Mouse (Mus musculus) gastrocnemius, adult 18-20 months (tissue): ENCODE data around the gene Tnpo2. TPM values are rescaled to one million over a fixed set of nuclear protein-coding genes. Genes with fewer than 3 reads are reported as not detected.
"Not testable (repeated sequence)": the region's sequence is repeated elsewhere in the genome, so short reads cannot be mapped to it uniquely, and the experiment has no call there.

ENCODE experiments used
- DNase-seq: peaks from one replicate; pipeline ENCODE4 v3.0.0; 2021; ENCODE audit warnings: low spot score
- total RNA-seq, 2 experiments: library from RNA; stranded (reverse); gene quantifications; 2 replicates each; pipeline ENCODE4 v1.2.3; 2021

The Tnpo2 gene
- total RNA-seq, 2 experiments from 2014 or later, result 27.6 to 35.4 TPM

GRCm38 (mm10) chr8:85071514-85072281, 35.0 kb downstream of the Tnpo2 start, which contains the start of gene Dhps:
TSS of gene Dhps (plus strand) at chr8:85071757.
- DNase-seq, result peak; percentile 93

DNA sequence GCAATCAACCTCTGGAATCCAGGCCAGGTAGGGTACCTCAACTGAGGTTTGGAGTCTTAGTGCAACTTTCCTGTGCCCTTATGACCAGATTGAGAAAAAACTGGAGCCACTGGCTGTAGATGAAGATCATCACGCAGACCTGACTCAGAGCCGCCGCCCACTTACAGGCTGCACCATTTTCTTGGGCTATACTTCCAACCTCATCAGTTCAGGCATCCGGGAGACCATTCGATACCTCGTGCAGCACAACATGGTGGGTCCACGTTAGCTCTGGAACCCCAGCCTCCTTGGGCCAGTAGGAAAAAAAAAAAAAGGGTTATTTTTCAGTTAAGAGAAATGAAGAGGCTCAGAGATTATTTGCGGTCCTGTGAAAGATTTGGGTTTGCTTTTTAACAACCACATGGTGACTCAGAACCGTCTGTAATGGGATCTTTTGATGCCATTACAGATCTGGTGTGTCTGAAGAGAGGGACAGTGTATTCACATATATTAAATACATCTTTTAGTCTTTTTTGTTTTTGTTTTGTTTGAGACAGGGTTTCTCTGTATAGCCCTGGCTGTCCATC, 35.7 kb downstream of the Tnpo2 start:
- DNase-seq, result no peak

DNA sequence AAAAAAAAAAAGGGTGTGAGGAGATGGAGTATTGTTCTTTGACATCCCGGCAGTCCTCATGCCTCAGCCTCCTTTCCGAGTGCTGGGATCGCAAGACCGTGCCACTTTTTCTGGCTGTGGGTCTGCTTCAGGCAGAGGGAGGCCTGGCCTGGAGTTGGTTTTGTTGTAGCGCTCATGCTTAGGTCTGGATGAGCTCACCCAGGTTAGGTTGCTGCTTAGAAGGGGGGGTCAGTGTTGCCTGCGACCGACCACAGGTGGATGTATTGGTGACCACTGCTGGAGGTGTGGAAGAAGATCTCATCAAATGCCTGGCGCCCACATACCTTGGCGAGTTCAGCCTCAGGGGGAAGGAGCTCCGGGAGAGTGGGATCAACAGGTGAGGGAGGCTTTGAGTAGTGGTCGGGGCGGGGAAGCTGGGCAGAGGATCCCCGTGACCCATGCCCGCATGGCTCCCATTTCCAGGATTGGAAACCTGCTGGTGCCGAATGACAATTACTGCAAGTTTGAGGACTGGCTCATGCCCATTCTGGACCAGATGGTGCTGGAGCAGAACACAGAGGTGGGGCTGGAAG, 36.4 kb downstream of the Tnpo2 start:
- DNase-seq, result no peak

DNA sequence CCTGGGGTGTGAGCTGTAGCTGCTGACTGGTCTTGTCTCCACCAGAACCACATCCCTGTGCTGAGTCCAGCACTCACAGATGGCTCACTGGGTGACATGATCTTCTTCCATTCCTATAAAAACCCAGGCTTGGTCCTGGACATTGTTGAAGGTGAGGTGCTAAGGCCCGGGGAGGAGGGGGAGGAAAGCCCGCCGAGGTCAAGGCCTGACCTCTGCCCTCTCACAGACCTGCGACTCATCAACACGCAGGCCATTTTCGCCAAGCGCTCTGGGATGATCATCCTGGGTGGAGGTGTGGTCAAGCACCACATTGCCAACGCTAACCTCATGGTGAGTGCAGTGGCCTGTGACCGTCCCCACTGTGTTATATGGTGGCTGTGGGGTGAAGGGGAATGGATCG, 37.5 kb downstream of the Tnpo2 start:
- no peak for DNase-seq

DNA sequence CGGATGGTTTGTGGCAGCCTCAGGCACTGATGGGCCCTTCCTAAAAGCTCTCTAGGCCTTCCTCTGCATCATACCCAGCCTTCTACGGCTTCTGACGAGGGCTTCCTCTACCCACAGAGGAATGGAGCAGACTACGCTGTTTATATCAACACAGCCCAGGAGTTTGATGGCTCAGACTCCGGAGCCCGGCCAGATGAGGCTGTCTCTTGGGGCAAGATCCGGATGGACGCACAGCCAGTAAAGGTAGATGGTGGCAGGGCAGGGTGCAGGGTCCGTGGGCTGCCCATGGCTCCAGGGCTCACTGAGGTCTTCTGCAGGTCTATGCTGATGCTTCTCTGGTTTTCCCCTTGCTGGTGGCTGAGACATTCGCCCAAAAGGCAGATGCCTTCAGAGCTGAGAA, 37.9 kb downstream of the Tnpo2 start:
- no peak for DNase-seq

GRCm38 (mm10) chr8:85076001-85076400, 39.3 kb downstream of the Tnpo2 start:
- no peak for DNase-seq

- DNase-seq, result peak; percentile 84
These were observed 40.3 kb downstream of the Tnpo2 start for GRCm38 (mm10) chr8:85076993-85077392.

- DNase-seq, result no peak
These were observed 43.5 kb downstream of the Tnpo2 start for GRCm38 (mm10) chr8:85080214-85080531.

- peak; percentile 52 for DNase-seq
These were observed 44.0 kb downstream of the Tnpo2 start, which contains the start of gene Wdr83os for GRCm38 (mm10) chr8:85080532-85081215. TSS of gene Wdr83os (plus strand) at chr8:85080740.

- no peak for DNase-seq
These were observed 44.5 kb downstream of the Tnpo2 start, which contains the start of gene Wdr83 for GRCm38 (mm10) chr8:85081216-85081555. TSS of gene Wdr83 (minus strand) at chr8:85081306.

- not testable (repeated sequence) for DNase-seq
These were observed 45.5 kb downstream of the Tnpo2 start for GRCm38 (mm10) chr8:85082169-85082568.

GRCm38 (mm10) chr8:85083108-85083813, 46.5 kb downstream of the Tnpo2 start, which contains the start of gene Man2b1:
TSS of gene Man2b1 (plus strand) at chr8:85083270.
- peak; percentile 91 for DNase-seq

- DNase-seq, result no peak
These were observed 47.9 kb downstream of the Tnpo2 start for GRCm38 (mm10) chr8:85084633-85085032.

GRCm38 (mm10) chr8:85086238-85086637, 49.5 kb downstream of the Tnpo2 start:
- no peak for DNase-seq

- DNase-seq, result no peak
These were observed 52.1 kb downstream of the Tnpo2 start for GRCm38 (mm10) chr8:85088771-85089170.

- DNase-seq, result no peak
These were observed 54.1 kb downstream of the Tnpo2 start for GRCm38 (mm10) chr8:85090856-85091255.

- DNase-seq, result no peak
These were observed 54.9 kb downstream of the Tnpo2 start for GRCm38 (mm10) chr8:85091526-85092090.

DNA sequence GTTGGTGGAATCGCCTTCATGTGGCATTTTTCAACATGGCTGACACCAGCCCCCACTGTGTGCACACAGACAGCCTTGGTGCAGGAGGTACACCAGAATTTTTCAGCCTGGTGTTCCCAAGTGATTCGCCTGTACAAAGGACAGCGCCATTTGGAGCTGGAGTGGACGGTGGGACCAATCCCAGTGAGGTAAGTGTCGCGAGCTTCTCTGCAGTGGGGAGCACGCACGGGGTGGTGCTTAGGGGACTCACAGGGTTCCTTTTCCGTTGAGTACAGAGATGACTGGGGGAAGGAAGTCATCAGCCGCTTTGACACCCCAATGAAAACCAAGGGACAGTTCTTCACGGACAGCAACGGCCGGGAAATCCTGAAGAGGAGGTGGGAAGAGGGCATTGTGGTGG, 58.3 kb downstream of the Tnpo2 start:
- no peak for DNase-seq

DNA sequence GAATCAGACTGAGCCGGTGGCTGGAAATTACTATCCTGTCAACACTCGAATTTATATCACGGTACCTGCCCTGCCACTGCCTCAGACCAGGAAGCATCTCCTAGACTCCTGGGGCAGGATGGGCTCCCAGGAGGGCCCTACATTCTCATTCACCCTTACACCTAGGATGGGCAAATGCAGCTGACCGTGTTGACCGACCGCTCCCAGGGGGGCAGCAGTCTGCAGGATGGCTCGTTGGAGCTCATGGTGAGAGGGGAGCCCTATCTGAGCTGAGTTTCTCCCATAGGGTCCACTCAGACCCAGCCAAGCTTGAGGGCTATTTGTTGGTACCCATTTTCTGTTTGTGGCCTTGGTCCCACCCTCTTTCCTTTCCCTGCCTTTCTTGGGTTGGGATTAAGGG, 58.9 kb downstream of the Tnpo2 start:
- no peak for DNase-seq

GRCm38 (mm10) chr8:85096196-85096595, 59.5 kb downstream of the Tnpo2 start:
- no peak for DNase-seq

- DNase-seq, result no peak
These were observed 60.1 kb downstream of the Tnpo2 start for GRCm38 (mm10) chr8:85096850-85097249.
